Mouse (Mus musculus) layer of hippocampus, postnatal 25 days (tissue): ENCODE data around the gene Tmem135. TPM values are rescaled to one million over a fixed set of nuclear protein-coding genes. Genes with fewer than 3 reads are reported as not detected.
A peak's percentile ranks its signal among the peaks of the same experiment; 100 is the strongest.

Experiments
- DNase-seq, 2 experiments: peaks; one replicate each; pipeline ENCODE4 v3.0.0; 2022; ENCODE audit warnings: mixed read lengths in 2 of 2, low spot score in 1 of 2; ENCODE audit errors: extremely low spot score in 1 of 2
- total RNA-seq, 2 experiments: library from RNA; stranded (reverse); gene quantifications; 2 replicates each; pipeline ENCODE4 v1.2.3; 2021

The Tmem135 gene
- total RNA-seq, 2 experiments from 2014 or later = 59.1 to 63.4 TPM

DNA sequence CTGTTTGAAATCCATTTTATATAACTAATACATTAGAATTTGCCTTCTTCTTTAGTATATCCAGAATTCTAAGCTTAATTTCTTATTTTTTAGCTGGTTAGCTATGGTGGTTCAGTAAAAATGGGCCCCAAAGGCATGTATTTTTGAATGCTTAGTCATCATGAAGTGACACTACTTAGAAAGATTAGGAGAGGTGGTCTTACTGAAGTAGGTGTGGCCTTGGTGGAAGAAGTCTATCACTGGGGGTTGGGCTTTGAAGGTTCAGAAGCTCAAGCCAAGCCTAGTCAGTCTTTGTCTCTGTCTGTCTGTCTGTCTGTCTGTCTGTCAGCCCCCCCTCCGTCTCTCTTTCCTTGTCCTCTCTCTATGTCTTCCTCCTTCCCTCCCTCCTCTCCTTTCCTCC, 198.6 kb downstream of the Tmem135 start:
- DNase-seq = no peak

DNA sequence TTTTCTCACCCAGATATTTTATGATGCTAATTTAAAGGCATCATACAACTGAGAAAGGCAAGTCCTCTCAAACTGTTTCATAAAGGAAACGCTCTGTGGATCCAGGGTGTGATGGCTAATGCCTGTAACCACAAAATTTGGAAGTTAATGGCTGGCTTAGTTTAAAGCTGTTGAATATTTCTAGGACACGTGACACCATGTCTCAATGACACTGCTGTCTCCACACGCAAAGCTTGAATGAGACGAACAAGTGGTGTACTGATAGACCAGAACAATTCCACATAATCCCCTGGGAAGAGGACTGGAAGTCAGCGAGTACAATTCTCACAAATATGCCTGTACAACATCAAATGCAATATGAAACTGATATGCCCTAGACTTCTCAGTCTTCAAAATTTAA, 200.9 kb downstream of the Tmem135 start:
- DNase-seq = no peak

DNA sequence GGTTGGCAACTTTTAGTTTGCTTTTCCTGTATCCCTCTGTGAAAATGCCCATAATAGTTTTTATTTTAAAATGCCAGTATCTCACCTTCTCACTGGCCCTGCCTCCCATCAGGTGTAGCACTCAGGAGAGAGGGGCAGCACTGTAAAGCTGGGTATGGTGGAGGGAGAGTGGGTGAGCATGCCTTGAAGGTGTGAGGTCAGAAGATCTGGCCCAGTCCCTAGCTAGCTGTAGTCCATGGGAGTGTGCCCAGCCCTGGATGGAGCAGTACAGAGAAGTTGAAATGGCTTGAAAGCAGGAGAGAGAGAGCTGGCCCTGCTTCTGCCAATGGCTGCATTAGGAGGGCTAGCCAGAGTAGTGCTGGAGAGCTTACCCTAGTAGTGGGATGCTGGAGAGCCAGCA, 202.1 kb downstream of the Tmem135 start:
- no peak for DNase-seq

DNA sequence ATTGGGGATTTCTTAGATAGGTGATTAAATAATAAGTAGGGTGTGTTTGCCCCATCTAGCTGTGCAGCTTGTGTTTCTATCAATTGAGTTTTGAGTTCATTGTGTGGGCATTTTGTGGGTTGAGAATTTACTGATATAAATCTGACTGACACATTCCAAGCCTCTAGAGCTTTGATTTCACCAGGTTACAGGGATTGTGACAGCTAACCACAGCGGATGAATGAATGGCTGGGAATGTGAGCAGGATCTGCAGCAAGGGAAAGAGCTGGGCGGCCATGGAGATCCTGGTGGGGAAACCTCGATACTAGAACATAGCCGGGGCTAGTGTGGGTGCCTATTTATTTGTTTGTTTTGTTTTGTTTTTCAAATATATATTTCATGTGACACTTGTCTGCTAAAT, 205.5 kb downstream of the Tmem135 start:
- no peak for DNase-seq

DNA sequence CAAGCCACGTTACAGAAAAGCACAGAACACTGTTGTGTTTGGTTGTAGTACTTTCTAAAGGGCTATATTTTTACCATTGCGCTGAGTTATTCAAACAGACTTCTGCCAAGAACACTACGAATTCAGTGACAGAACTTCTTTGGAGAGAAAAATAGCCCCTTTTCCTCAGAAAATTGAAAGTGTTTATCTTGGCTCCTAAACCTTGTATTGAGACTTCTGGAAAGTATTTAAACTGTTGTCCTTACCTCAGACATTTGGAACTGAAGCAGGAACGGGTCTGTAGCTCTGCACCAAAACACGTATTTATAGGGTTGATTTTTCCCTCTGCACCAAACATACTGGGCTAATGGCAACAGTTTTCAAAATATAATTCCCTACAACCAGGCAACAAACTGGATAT, 210.6 kb downstream of the Tmem135 start:
- no peak for DNase-seq

DNA sequence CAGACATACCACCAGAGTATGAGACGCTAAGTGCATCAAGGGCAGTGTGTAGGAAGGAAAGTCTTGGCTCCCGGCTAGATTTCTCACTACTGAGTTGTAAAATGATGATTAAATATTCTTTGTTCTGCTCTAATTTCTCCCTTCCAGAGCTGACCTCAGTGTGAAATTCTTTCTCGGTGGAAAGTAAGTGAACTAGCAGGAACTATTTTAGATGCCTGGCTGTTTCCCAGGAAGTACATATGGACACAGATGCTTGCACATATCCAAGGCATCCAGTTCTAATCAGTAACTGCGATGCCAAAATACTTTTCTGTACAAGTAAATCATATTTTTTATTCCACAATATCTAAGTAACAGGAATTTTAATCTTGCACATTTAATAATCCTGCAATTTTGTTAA, 220.1 kb downstream of the Tmem135 start:
- no peak for DNase-seq

DNA sequence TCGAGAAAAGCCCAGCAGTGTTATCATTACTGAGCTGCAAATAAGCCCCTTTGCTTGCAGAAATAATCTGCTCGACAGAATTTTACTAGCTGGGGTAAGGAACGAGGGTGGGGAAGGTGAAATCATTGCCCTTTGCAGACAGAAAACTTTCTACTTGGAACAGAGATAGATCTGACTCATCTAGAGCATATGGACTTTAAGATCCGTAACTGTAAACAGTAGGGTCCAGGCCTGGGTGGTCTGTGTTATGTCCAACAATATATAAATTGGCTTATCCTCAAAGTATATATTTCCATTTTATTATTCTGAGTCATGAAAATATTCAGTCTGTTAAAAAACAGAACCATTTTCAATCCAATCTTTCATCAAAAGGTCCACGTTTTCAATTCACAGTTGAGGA, 221.1 kb downstream of the Tmem135 start:
- DNase-seq = no peak

DNA sequence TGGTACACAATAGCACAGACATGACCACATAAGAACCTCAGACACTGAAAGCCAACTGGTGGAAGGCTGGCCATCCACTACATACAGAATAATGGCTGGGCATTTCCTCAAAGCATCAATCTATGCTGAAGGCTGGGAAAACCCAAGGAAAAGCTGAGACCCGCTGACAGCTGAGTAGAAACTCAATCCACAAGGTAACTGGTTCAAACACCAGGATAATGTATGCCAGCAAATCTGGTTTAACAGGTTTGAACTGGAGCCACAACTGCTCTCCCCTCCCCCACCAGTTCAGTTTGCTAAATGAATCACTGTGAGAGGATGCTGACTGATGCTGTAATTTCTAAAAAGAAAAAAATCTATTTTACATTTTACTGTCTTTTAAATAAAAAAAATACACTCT, 222.7 kb downstream of the Tmem135 start:
- DNase-seq = no peak

DNA sequence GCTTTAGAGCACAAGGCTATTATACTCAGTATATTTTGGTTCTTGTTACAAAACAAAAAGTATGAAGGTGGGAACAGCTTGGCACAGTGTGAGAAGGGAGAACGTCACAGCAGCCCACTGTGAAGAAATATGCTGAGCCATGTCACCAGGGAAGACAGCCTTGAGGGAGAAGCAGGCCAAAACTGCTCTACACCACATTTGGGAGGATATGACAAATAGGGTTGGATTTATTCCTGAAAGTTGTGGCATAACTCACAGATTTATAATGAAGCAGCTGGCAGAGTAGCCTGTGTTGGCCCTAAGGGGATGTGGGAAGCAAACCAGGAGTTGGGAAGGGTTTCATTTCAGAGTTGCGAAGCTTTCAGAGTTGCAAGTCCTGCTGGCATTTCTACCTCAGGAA, 225.4 kb downstream of the Tmem135 start:
- no peak for DNase-seq

DNA sequence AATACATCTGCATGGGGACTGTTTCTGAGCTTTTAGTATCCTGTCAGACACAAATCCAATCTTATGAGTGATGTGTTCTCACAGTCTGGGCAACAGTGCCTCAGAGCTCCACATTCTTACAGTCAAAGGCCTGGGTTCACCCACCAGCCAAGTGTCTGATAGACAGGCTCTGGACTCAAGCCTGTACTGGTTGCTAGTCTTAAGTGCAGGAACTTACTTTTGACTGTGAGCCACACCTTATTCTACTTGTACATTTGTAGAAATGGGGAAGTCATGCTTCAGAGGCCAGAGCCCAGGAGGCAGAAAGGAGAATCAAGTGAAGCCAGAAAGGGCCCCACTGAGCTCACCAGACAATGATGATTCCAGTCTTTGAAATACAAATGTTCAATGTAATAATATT, 226.1 kb downstream of the Tmem135 start:
- DNase-seq = no peak

DNA sequence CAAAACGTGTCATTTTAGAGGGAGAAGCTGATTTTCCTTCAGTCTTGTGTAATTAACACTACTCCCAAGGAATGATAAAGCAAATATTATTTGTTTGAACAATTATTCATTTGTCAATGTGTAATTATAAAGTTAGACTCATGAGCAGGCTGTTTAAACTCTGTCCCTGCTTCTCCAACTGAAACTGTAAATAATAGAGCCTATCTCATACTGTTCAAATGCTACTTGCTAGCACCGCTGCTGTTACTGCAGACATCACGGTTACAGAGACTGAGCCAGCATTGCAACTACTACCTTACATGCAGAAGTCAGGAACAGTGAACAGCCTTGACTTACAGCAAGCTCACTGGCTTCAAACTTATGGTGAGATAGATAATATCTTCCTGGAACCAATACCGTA, 229.6 kb downstream of the Tmem135 start:
- no peak for DNase-seq

DNA sequence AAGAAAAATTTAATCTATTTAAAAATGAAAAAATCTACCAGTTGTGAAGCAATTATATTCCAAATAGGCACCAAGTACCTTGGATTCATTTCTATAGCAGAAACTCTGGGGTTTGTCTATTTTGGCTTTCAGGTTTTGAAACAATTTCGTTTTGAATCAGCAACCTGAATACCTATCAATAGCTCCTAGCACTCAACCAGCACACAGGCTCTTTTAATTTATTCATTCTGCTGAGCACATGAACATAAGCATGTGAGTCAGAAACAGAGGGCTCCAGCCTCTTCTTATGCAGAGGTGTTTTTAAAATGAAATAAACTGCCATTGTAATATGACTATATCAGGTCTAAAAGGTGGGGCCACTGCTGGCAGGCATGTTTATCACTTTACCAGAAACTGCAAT, 231.0 kb downstream of the Tmem135 start:
- no peak for DNase-seq

DNA sequence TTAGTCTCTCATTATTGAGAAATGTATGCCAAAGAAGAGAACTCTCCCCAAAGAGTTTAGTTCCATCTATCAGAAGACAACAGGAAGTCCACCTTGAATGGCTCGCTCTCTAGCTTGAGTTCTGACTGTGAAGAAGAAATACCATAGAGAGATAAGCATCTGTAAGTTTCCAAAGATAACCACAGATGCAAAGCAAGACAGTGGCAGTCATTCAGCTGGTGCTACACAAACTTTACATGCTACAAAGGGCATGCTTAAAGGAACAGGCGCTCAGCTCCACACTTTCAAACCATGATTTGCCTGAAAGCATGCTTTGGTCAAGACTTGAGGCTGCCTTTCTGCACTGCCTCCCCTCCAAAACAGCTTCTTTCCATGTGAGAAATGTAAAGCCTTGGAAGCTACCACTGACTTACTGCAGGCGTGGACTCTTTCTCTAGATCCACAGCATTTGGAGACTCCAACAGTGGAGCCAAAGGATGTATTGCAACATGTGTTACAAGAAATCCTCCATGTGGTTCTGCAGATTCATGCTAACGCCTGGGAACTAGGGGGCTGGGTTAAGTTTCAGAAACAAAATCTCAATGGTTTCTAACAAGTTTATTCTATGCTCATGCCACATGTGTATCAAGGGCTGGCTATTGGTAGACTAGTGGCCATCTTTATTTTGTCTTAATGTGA, 232.1 kb downstream of the Tmem135 start:
- DNase-seq = no peak

DNA sequence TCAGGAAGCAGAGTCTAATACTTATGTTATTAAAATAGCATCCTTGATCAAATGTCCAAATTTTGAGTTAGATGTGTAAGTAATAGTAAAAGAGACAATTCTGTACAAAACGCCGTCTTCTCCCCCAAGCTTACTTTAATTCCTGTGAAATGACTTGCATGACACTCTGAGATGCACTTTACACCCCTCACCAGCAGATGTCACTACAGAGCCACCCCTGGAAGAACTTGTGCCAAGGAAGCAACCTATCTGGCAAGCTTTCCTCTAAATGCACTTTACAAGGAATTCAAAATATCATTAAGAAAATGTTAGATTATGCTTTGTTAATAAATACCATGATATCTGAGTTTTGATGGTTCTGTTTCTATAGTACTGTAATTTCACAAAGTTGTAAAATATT, 235.4 kb downstream of the Tmem135 start:
- DNase-seq = peak; percentile 46 to 70

DNA sequence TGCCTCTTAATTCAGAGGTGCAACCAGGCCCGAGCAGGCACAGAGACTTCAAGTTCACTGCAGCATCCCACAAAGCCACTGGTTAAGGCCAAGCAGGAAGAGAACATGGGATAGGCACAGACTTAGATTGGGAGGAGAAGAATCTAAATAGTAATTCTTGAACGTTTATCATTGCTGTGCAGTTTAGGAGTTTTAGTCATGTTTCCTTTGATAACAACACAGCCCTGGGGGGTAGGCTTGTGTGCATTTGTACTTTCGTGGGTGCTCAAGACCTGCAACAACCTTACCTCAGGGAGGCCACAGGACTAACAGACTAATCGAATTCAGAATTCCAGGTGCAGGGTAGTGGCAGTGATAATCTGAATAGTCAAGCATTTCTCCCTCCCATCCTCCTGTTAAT, 238.5 kb downstream of the Tmem135 start:
- DNase-seq = no peak

DNA sequence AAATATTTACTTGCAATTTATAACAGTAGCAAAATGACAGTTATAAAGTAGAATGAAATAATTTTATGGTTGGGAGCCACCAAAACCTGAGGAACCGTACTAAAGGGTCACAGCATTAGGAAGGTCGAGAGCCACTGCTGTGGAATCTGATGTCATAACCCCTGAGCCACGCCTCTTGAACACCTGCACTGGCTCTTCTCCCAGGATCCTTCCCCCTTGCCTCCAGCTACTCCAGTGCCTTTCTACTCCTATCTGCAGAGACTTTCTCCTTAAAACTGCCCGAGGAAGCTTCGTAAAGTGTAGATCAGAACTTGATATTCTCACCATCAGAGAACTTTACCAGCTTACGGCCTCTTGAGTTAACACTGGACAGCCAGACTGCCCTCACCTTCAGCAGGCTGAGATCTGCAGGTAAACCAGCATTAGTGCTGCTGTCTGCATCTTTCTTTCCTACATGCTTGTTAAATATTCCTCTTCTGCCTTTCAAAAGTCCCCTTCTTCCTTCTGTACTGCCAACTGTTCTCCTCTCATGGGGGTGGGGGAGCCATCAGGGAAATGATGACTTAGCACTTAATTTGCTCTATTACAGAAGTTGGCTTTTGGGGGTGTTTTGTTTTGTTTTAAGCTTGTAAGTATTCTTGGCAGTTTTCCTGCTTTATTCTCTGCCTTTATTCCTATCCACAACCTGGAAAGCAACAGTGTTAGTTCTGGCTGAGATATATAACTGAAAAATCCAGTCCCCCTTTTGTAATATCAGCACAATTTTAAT, 242.2 kb downstream of the Tmem135 start:
- no peak for DNase-seq

DNA sequence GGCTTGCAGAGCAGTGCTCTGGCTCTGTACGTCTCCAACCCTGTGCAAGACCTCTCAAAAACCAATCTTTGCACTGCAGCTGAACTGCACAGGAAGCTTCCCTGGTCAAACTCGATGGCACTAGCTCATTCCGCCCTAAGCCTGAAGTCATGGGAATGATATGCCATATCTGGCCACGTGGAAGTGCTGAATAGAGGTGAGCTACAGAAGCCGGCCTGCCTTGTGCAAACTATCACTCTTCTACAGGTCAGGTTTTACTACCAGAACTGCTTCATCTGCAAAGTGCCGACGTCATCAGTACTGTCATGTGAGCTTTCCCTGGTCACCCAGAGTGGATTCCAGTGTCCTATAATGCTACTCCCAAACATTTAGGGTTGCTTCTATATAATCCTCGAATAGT, 246.7 kb downstream of the Tmem135 start:
- no peak for DNase-seq

DNA sequence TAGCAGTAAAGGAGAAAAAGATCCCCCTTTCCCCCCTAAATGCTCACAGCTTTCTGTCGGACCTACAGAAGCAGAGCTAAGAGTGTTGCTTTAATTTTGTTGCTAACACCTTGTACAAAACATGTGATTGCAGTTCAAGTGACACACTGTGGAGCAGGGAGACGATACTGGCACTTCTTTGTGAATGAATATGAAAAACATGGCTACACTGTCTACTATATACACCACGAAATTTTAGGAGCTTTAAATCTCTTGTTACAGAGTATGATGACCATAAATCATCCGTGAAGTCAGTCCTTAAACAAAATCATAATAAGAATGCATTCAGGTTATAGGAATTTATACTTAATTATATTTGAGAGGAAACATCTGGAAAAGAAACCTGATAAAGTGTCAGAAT, 247.4 kb downstream of the Tmem135 start:
- DNase-seq = no peak

DNA sequence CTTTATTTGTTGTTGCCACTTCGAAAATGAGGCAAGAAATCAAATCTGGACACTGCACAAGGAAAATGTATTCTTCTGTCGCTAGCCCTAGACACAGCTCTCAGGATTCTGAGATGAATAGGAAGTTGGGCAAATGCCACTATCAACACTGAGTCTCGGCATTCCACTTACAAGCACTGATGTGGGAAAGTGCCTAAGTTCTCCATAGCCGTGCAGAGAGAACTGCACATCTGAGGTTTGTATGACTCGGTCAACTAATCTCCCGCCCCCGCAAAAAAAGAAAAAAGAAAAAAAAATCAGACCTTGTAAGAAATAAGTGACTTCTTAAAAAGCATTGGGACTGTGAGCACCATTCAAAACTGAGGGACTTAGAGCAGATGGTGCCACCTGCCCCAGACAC, 248.3 kb downstream of the Tmem135 start:
- no peak for DNase-seq

DNA sequence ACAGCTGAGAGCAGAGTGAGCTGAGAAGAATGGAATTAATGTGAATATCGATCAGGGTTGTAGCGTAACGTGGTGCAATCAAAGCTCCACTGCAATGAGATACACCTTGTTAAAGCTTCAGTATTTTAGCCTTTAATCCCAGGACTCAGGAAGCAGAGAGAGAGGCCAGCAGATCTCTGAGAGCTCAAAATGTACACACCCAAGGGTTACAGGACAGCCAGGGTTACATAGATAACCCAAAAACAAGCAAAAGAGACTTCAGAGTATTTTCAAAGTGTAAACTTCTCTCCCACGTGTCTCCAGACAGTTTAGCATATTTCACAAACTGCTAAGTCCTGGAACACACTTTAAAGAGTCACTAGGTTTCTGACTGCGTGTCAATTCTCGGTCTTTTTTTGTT, 248.8 kb downstream of the Tmem135 start:
- no peak for DNase-seq

DNA sequence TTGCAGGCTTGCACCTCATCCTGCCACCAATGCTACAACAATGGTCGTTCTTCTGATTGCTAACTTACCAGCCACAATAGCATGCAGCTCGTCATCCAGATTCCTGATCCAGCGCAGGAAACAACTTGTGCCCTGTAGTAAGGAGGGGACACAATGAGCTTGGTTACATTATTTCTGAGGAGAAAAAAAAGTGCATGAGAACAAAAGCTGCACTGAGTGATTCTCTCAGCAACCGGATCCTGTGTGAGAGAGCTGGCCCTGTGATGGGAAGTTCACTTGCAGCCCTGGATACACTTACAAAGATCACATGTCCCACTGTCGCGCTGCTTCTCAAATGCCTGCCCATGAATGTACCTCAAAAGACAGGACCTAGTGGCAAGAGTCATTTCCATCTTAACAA, 252.7 kb downstream of the Tmem135 start:
- no peak for DNase-seq

DNA sequence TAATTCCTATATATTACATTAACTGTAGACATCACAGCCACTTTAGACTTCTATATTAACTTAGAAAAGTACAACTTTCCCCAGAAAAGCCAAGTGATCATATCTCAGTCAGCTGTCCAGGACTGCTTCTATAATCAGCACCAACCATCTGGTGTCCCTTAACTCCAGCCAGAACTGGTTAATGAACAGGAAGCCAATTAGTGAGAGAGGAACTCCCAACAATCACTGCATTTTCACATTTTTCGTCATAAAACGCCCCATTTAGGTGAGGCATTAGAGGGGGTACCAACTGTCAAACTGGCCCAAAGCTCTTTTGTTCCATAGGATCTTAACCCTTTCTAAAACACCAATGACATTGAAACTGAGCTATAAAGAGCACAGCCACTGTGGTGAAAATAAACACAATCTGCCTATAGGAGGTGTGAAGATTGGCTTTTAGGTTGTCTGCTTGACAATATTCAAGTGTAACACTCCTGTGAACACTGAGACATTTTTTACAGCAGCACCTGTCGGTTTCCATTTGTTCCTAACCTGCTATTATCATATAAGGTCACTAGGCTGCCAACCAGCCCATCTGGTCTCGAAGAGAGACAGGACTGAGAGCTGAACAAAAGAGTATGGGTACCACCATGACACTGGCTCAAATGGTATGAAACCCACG, 263.3 kb downstream of the Tmem135 start:
- DNase-seq = no peak
